ENCODE assay signal across 8 mouse cellular contexts in the genomic region with DNA sequence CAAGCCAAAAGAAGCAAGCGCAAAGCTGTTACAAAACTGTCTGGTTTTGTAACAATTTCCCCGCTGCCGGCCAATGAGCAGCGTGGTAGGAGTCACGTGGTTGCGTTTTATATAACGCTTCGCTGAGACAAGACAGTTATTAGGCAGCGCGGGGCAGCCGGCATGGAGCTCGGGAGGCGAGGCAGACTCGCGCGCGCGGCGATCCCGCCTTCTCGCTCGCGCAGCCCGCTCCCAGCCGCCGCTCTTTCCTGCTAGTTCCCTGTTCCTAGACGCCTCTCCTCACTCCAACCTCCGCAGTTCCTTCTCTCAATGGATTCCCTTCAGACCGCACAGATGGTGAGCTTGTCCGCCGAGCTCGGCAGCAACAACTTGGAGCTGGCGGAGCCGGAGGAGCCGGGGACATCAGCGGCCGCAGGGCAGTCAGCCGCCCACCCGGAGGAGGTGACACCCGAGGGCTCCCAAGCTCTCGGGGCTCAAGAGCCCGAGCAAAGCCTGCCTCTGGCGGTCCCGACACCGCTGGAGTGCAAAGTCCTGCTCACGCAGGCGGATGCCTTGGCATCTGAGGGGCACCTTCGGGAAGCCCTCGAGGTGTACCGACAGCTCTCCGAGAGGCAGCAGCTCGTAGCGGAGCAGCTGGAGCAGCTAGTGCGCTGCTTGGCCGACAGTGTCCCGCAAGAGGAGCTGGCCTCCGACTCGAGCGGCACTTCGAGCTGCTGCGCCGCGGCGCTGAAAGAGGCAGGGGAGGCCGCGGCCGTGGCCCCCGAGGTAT. TPM values are rescaled to one million over a fixed set of nuclear protein-coding genes. Genes with fewer than 3 reads are reported as not detected.
A peak's percentile ranks its signal among the peaks of the same experiment; 100 is the strongest.
DNase-seq lines count a peak whose midpoint lies in the region; ATAC-seq and TF ChIP-seq lines count a peak whose summit lies in the region.

A gene (plus strand): TSS at position 83 of the 769 bp plus-strand sequence.

- DNase-seq in cerebellum, adult 18-20 months: peak; percentile 80 to 82
- peak; percentile 74 to 75 for DNase-seq in heart, postnatal 36 days
- peak; percentile 71 to 86 for DNase-seq in layer of hippocampus, adult 18-20 months (ENCODE audit: low spot score in 2 of 2)
- DNase-seq in neural tube, embryonic 10.5 days (ENCODE audit: extremely low spot score, low spot score): peak; percentile 54
- DNase-seq in testis, postnatal 14 days (ENCODE audit: low spot score): peak; percentile 85

- H3K9ac ChIP-seq in ES-Bruce4 (ENCODE audit: low read depth, poor library complexity, severe bottlenecking): peak within 1 kb of the TSS; percentile 61
- H3K9ac ChIP-seq in forebrain, embryonic 16.5 days (replicated peaks; ENCODE audit: low read depth, low read length): peak within 1 kb of the TSS; percentile 37; the same call in 1 of the 2 replicates
- H3K9ac ChIP-seq in liver, embryonic 16.5 days (ENCODE audit: low read depth, low read length): peak within 1 kb of the TSS; percentile 41

- H3K4me3 ChIP-seq in ES-Bruce4 (ENCODE audit: low read depth, low read length): peak within 1 kb of the TSS; percentile 61
- H3K4me3 ChIP-seq in forebrain, embryonic 16.5 days (replicated peaks; ENCODE audit: low read length): peak within 1 kb of the TSS; percentile 52
- peak within 1 kb of the TSS; percentile 53 for H3K4me3 ChIP-seq in liver, embryonic 16.5 days (ENCODE audit: low read depth, low read length)

- no peak for TF ChIP-seq POLR2A in ES-Bruce4 (IDR thresholded peaks at IDR 0.05; ENCODE audit: insufficient read depth, low read length)

- peak within 1 kb of the TSS; percentile 81 for H3K4me2 ChIP-seq in forebrain, embryonic 16.5 days (ENCODE audit: low read length)
- peak within 1 kb of the TSS; percentile 59 for H3K4me2 ChIP-seq in liver, embryonic 16.5 days (ENCODE audit: low read depth, low read length)

- no peak for TF ChIP-seq CTCF in ES-Bruce4 (IDR thresholded peaks at IDR 0.05; ENCODE audit: low read depth, low read length)

- H3K27ac ChIP-seq in ES-Bruce4 (ENCODE audit: insufficient read depth, low read length): no peak within 1 kb of the TSS
- H3K27ac ChIP-seq in forebrain, embryonic 16.5 days (ENCODE audit: low read length): no peak within 1 kb of the TSS
- no peak within 1 kb of the TSS for H3K27ac ChIP-seq in liver, embryonic 16.5 days (ENCODE audit: low read length)

- TF ChIP-seq EP300 in ES-Bruce4 (IDR thresholded peaks at IDR 0.05; ENCODE audit: insufficient read depth, low read depth, low read length): no peak

- 33% methylated on average over 68 of the region's 68 CpGs for WGBS in forebrain, embryonic 16.5 days
- WGBS in liver, embryonic 16.5 days (ENCODE audit: insufficient replicate concordance): 21% methylated on average over 68 of the region's 68 CpGs

- peak; percentile 87 for ATAC-seq in forebrain, embryonic 16.5 days
- ATAC-seq in liver, embryonic 16.5 days (ENCODE audit: low read depth): peak; percentile 62

- no peaks in the 10 kb centered on the region for H3K4me1 ChIP-seq in ES-Bruce4 (ENCODE audit: control insufficient read depth, insufficient read depth, low read length)
- H3K4me1 ChIP-seq in forebrain, embryonic 16.5 days (replicated peaks; ENCODE audit: control insufficient read depth, insufficient read depth, low read length): peaks cover 7% of the 10 kb centered on the region; the same call in 1 of the 2 replicates
- no peaks in the 10 kb centered on the region for H3K4me1 ChIP-seq in liver, embryonic 16.5 days (ENCODE audit: control insufficient read depth, low read depth, low read length)

- intact Hi-C loops in heart, postnatal 36 days (cut with DNase I): no loop called here

- no peaks in the 10 kb centered on the region for H3K9me3 ChIP-seq in ES-Bruce4 (replicated peaks; ENCODE audit: control insufficient read depth, insufficient read depth, low read length, poor library complexity, severe bottlenecking)
- no peaks in the 10 kb centered on the region; the same call in 1 of the 2 replicates for H3K9me3 ChIP-seq in forebrain, embryonic 16.5 days (ENCODE audit: control insufficient read depth, low read length)
- no peaks in the 10 kb centered on the region for H3K9me3 ChIP-seq in liver, embryonic 16.5 days (replicated peaks; ENCODE audit: control insufficient read depth, low read length)

- H3K27me3 ChIP-seq in ES-Bruce4 (ENCODE audit: control insufficient read depth, insufficient read depth, low read length, poor library complexity, severe bottlenecking): peaks cover 3% of the 10 kb centered on the region; the same call in 1 of the 2 replicates
- H3K27me3 ChIP-seq in forebrain, embryonic 16.5 days (replicated peaks; ENCODE audit: control insufficient read depth, insufficient read depth, low read length): peaks cover 3% of the 10 kb centered on the region; the same call in 1 of the 2 replicates
- peaks cover 26% of the 10 kb centered on the region for H3K27me3 ChIP-seq in liver, embryonic 16.5 days (ENCODE audit: control insufficient read depth, insufficient read depth, low read depth, low read length)

- no peaks in the 10 kb centered on the region for H3K36me3 ChIP-seq in ES-Bruce4 (ENCODE audit: control insufficient read depth, insufficient read depth, low read length, poor library complexity, severe bottlenecking)
- H3K36me3 ChIP-seq in forebrain, embryonic 16.5 days (ENCODE audit: control insufficient read depth, insufficient read depth): no peaks in the 10 kb centered on the region
- no peaks in the 10 kb centered on the region for H3K36me3 ChIP-seq in liver, embryonic 16.5 days (ENCODE audit: control insufficient read depth, insufficient read depth)

RNA-seq across cellular contexts. Expression of the gene that starts here (rescaled TPM):
- 1.5 and 1.9 TPM in 2 replicates for polyA plus RNA-seq in ES-Bruce4 (2011; ENCODE audit: insufficient read depth, insufficient read length, low read depth, missing spikeins)
- 0.66 and 0.77 TPM in 2 replicates for polyA plus RNA-seq in forebrain, embryonic 16.5 days (2015; fragmentation: Nextera tagmentation; extraction: Ambion mirVana)
- 1 to 10 TPM; 1.3 to 1.8 TPM for total RNA-seq in heart, postnatal 36 days (2021)
- total RNA-seq in layer of hippocampus, adult 18-20 months (2021): 10 to 100 TPM; 30.0 to 30.2 TPM
- polyA plus RNA-seq in liver, embryonic 16.5 days (2015; fragmentation: Nextera tagmentation; extraction: Ambion mirVana): 0.43 and 0.50 TPM in 2 replicates

Comparison
In these comparisons a context has a peak if more than half of its experiments do, and no peak if none do; other contexts are left out.
1. RNA of the gene that starts here (total RNA-seq): 30.0 to 30.2 TPM in layer of hippocampus, adult 18-20 months; 1.3 to 1.8 TPM in heart, postnatal 36 days; every median in the first group is over 10 times any median in the second.
2. Peak in ATAC-seq, H3K4me3 ChIP-seq, H3K9ac ChIP-seq and H3K4me2 ChIP-seq in forebrain, embryonic 16.5 days; RNA of the gene not detected or under 1 TPM.
3. Peak in ATAC-seq, H3K4me3 ChIP-seq, H3K9ac ChIP-seq and H3K4me2 ChIP-seq in liver, embryonic 16.5 days; RNA of the gene not detected or under 1 TPM.
4. Peak in every context shown above with its lines, with median percentiles within 50 percentile points of each other: H3K4me3 ChIP-seq, H3K9ac ChIP-seq and DNase-seq.